Mouse (Mus musculus): ENCODE measurements around the gene Gm43738. TPM values are rescaled to one million over a fixed set of nuclear protein-coding genes. Genes with fewer than 3 reads are reported as not detected.

Gene Gm43738
- polyA plus RNA-seq, 1 experiment, result not detected

DNA sequence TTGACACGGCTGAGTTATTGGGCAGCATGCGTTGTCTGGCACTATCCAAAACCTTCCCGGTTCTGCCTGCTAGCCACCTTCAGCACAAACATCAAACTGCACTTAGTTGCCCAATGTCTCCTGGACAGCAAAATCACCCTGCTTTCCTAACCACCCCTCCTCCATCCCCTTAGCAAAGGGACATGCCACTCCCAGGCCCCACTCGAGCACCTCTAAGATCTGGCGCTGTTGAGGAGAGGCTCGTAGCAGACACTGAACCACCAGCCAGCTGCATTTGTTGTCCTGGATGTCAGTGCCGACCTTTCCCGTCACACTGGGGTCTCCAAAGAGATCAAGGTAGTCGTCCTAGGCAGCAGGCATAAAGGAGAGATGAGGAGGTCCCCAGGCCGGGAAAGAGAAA lies 6.9 kb downstream of the Gm43738 start:
- Histone ChIP-seq H3K4me3 (ENCODE audit: control insufficient read depth, insufficient read depth, low read length) (no peak overlapping the region), H3K27ac (ENCODE audit: control insufficient read depth, insufficient read depth, low read length) (no peak overlapping the region), H3K4me1 (replicated peaks; ENCODE audit: control insufficient read depth, insufficient read depth, low read length) (peaks cover 13% of the 10 kb centered on the region), H3K27me3 (ENCODE audit: control insufficient read depth, insufficient read depth, low read length) (peaks cover 8% of the 10 kb centered on the region; the same call in 1 of the 2 replicates), H3K36me3 (ENCODE audit: control insufficient read depth, insufficient read depth, low read length) (no peaks in the 10 kb centered on the region)
- TF ChIP-seq CTCF (IDR thresholded peaks at IDR 0.05; ENCODE audit: borderline replicate concordance, control insufficient read depth, extremely low read depth, insufficient read depth, low read length, poor library complexity), result no peak
- TF ChIP-seq POLR2A (IDR thresholded peaks at IDR 0.05; ENCODE audit: control insufficient read depth, extremely low read depth, insufficient read depth, low read length, poor library complexity), result no peak
- WGBS, result 94% methylated on average over 10 of the region's 10 CpGs
- DNase-seq, result no peak

DNA sequence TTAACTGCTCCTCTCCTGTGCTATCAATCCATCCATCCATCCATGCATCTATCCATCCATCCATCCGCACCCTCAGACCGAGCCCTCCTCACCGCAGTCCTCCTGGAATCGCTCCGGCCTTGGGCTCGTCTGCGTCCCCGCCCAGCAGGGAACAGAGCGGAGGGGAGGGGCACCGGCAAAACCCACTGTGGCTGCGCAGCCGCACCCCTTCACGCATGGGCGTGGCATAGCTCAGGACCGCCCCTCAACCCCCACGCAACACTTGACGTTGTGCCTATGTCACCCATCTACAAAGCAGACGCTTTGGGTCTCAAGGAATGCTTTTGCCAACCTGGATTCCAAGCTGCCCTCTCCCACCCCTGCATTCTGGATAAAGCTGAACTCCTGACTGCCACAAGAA lies 7.7 kb downstream of the Gm43738 start, which contains the start of gene Rusc1:
Gene Rusc1, minus strand, starts transcription at position 137 of the 400 bp plus-strand sequence.
- H3K4me1 ChIP-seq (replicated peaks; ENCODE audit: control insufficient read depth, insufficient read depth, low read length), result peaks cover 19% of the 10 kb centered on the region
- H3K36me3 ChIP-seq (ENCODE audit: control insufficient read depth, insufficient read depth, low read length), result no peaks in the 10 kb centered on the region
- peak; percentile 58 for DNase-seq
- no peak within 1 kb of the TSS for H3K27ac ChIP-seq (ENCODE audit: control insufficient read depth, insufficient read depth, low read length)
- H3K4me3 ChIP-seq (ENCODE audit: control insufficient read depth, insufficient read depth, low read length), result no peak within 1 kb of the TSS
- H3K27me3 ChIP-seq (ENCODE audit: control insufficient read depth, insufficient read depth, low read length), result peaks cover 8% of the 10 kb centered on the region; the same call in 1 of the 2 replicates
- TF ChIP-seq CTCF (IDR thresholded peaks at IDR 0.05; ENCODE audit: borderline replicate concordance, control insufficient read depth, extremely low read depth, insufficient read depth, low read length, poor library complexity) (no peak), POLR2A (IDR thresholded peaks at IDR 0.05; ENCODE audit: control insufficient read depth, extremely low read depth, insufficient read depth, low read length, poor library complexity) (no peak)
- WGBS, result 24% methylated on average over 18 of the region's 18 CpGs

DNA sequence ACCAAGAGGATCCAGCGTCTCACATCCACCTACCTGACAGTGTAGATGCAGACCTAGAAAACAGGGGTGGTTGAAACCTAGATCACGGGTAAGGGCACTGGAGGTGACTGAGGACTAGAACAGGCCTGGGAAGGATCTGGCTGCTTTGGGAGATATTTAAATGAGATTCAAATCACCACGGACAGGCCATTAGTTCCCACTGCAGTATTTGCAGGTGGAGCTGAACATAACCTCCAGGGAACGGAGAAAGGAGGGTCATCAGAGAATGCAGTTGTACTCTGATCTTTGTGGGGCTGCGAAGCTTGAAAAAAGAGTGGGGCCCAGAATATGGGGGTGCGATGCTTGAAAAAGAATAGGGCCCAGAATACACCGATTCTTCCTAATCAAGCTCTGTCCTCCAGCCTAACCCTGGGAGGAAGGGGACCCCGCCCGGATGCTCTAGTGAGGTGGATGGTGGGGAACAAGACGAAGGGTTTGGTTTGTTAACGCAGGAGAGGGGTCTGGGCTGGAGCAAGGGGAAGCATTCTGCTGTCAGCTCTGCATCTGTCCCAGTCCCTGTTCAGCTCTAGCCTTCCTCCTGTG lies 8.3 kb downstream of the Gm43738 start:
- Histone ChIP-seq H3K27me3 (ENCODE audit: control insufficient read depth, insufficient read depth, low read length) (peaks cover 8% of the 10 kb centered on the region; the same call in 1 of the 2 replicates), H3K36me3 (ENCODE audit: control insufficient read depth, insufficient read depth, low read length) (no peaks in the 10 kb centered on the region), H3K4me1 (replicated peaks; ENCODE audit: control insufficient read depth, insufficient read depth, low read length) (peaks cover 24% of the 10 kb centered on the region), H3K4me3 (ENCODE audit: control insufficient read depth, insufficient read depth, low read length) (no peak overlapping the region), H3K27ac (ENCODE audit: control insufficient read depth, insufficient read depth, low read length) (no peak overlapping the region)
- DNase-seq, result no peak
- TF ChIP-seq CTCF (IDR thresholded peaks at IDR 0.05; ENCODE audit: borderline replicate concordance, control insufficient read depth, extremely low read depth, insufficient read depth, low read length, poor library complexity), result no peak
- TF ChIP-seq POLR2A (IDR thresholded peaks at IDR 0.05; ENCODE audit: control insufficient read depth, extremely low read depth, insufficient read depth, low read length, poor library complexity), result no peak
- WGBS, result 45% methylated on average over 11 of the region's 11 CpGs

DNA sequence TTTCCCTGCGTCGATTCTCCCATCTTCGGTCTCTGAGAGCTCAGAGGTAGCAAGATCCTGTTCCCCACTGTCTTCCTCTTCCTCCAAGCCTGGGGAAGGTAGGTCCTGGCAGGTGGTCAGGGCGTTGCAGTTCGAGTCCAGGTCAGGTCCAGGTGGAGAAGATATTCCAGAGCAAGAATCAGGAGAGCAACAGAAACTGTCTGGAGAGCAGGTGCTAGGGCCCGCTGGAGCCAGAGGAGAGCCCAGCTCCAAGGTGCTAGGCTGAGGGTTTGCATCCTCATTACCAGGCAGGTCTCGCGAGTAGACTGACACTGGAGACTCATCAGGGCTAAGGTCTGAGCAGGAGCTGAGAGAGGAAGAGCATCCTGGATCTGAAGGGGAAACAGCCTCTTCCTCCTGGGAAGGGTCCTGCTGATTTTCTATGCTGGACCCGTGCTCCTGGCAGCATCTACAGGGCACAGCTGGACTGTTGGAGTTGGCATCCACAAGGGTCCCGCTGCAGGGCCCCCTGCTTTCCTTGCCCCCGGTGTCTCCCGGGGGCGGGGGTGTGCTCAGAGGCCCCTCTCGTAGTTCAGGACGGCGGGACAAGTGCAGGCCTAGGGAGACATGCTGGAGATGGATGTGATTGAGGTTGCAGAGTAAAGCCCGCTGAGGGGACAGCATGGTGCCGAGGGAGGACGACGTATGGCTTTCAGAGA lies 8.9 kb downstream of the Gm43738 start:
- H3K27me3 ChIP-seq (ENCODE audit: control insufficient read depth, insufficient read depth, low read length), result peaks cover 8% of the 10 kb centered on the region; the same call in 1 of the 2 replicates
- H3K4me3 ChIP-seq (ENCODE audit: control insufficient read depth, insufficient read depth, low read length), result no peak overlapping the region
- peaks cover 26% of the 10 kb centered on the region for H3K4me1 ChIP-seq (replicated peaks; ENCODE audit: control insufficient read depth, insufficient read depth, low read length)
- DNase-seq, result no peak
- no peak overlapping the region for H3K27ac ChIP-seq (ENCODE audit: control insufficient read depth, insufficient read depth, low read length)
- TF ChIP-seq CTCF (IDR thresholded peaks at IDR 0.05; ENCODE audit: borderline replicate concordance, control insufficient read depth, extremely low read depth, insufficient read depth, low read length, poor library complexity), result no peak
- TF ChIP-seq POLR2A (IDR thresholded peaks at IDR 0.05; ENCODE audit: control insufficient read depth, extremely low read depth, insufficient read depth, low read length, poor library complexity), result no peak
- 36% methylated on average over 20 of the region's 20 CpGs for WGBS
- no peaks in the 10 kb centered on the region for H3K36me3 ChIP-seq (ENCODE audit: control insufficient read depth, insufficient read depth, low read length)

DNA sequence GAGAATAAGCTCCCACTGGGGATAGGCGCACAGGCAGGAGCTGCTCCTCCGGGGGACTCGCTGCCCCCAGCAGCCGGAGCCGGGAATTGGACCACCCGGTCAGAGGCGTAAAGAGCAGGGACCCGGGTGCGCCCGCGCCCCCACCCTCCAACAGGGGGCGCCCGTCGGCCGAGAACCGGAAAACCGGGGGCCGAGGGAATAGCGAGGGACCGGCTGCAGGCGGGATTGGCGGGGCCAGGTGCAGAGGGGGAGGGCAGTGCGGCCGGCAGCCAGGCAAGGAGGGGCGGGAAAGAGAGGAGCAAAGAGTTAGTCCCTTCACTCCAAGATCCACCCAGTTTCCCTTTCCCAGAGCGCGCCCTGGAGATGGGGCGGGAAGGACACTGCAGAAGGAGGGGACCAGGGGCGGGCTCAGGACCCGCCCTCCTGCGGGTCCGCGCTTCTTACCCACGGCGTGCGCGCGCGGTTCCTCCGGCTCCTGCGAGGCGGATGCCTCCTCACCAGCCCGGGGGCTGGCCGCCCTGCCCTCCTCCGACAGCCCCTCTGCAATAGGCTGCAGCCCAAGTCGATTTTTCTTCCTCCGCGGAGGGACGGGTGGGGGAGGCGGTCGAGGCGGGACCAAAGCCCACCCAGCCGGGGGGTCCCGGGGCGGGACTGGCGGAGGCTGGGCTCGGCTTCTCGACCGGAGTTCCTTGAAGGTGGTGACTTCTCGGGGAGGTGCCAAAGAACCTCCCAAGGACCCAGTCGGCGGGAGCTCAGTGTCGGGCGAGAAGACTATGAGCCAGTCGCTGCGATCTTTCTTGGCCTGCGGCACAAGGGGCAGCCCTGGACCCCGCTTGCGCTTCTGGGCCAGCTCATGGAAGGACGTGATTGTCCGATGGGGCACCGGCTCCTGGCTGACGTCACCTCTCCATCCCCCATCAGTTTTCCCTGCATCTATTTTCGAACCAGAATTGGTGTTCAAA lies 9.9 kb downstream of the Gm43738 start:
- TF ChIP-seq CTCF (IDR thresholded peaks at IDR 0.05; ENCODE audit: borderline replicate concordance, control insufficient read depth, extremely low read depth, insufficient read depth, low read length, poor library complexity) (peak; percentile 92; the same call in 1 of the 2 replicates), POLR2A (IDR thresholded peaks at IDR 0.05; ENCODE audit: control insufficient read depth, extremely low read depth, insufficient read depth, low read length, poor library complexity) (0 out of 2 replicates have a peak, but pooled peaks have one; percentile 23)
- peak overlapping the region; percentile 65 for H3K4me3 ChIP-seq (ENCODE audit: control insufficient read depth, insufficient read depth, low read length)
- no peak overlapping the region for H3K27ac ChIP-seq (ENCODE audit: control insufficient read depth, insufficient read depth, low read length)
- WGBS, result 1% methylated on average over 74 of the region's 74 CpGs
- H3K36me3 ChIP-seq (ENCODE audit: control insufficient read depth, insufficient read depth, low read length), result no peaks in the 10 kb centered on the region
- peaks cover 8% of the 10 kb centered on the region; the same call in 1 of the 2 replicates for H3K27me3 ChIP-seq (ENCODE audit: control insufficient read depth, insufficient read depth, low read length)
- peaks cover 26% of the 10 kb centered on the region for H3K4me1 ChIP-seq (replicated peaks; ENCODE audit: control insufficient read depth, insufficient read depth, low read length)
- DNase-seq, result peak; percentile 87
